Mouse (Mus musculus) urinary bladder, adult 18-20 months (tissue): ENCODE results near the gene Cav1.

Experiments
- DNase-seq, 2 experiments: peaks; one replicate each; pipeline ENCODE4 v3.0.0; 2022; ENCODE audit warnings: low spot score in 2 of 2, mixed read lengths in 2 of 2

Gene Cav1

DNA sequence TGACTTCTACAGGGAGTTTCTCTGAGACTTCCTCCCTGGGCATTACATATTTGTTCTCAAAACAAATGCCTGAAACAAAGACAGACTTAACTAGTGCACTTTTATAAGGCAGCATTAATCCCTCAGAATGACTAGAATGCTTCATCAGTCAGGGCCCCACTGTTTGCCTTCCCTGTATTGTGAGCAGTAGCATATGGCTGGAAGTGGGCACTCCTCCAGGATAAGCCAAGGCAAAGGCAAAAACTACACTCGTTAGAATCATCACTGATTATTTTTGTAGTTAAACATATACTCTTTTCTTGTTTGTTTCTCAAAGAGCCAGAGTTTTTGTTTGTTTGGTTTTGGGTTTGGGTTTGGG, 11.0 kb downstream of the Cav1 start:
- no peak for DNase-seq

DNA sequence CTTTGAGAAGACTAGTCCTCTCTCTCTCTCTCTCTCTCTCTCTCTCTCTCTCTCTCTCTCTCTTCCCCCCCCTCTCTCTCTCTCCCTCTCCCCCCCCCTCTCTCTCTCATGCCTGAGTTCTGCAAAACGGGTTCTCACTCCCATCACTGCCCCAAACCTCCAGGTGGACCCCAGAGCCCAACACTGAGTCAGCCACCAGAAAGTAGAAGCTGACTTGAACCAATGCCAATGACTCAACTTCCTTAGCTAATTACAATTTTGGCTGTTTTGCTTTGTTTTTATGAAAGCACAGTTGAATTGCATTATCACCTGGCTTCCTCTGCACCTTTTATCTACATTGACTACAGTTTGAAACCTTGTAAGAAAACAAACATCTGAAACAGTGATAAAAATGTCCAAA, 11.8 kb downstream of the Cav1 start:
- DNase-seq = no peak

DNA sequence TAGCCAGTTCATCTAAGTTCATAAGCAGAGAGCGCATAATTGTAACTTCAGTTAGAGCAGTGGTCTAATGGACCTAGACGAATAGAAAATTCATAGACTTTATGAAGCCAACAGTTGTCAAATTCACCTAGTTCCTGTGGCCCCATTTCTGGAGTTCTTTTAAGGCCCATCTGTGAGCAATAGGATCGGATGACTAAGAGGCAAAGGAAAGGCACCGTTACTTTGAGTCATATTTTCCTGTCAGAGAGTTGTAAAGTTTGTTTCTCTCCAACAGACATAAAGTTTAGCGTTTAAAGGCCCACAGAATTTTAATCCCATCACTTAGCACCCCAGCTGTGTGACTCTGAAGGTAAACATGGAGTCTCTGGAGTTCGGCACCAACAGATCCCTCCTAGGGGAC, 15.8 kb downstream of the Cav1 start:
- no peak for DNase-seq

DNA sequence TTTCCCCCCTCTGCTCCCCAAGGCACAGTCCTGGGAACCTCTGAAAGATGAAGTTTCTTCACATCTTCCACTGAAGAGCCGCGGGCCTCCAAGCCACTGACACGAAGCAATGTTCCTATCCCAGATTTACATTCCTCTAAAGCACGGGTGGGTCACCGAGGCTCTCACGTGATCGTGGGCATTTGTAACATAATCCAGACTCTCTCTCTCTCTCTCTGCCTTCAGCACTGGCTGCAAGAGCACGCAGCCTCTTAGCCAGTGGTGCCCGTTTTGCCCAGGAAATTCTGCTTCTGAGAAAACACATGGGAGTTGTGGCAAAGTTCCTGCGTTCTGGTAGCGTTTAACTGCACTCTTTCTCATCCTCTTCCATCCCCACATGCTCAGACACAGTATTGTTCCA, 21.1 kb downstream of the Cav1 start:
- DNase-seq = no peak

DNA sequence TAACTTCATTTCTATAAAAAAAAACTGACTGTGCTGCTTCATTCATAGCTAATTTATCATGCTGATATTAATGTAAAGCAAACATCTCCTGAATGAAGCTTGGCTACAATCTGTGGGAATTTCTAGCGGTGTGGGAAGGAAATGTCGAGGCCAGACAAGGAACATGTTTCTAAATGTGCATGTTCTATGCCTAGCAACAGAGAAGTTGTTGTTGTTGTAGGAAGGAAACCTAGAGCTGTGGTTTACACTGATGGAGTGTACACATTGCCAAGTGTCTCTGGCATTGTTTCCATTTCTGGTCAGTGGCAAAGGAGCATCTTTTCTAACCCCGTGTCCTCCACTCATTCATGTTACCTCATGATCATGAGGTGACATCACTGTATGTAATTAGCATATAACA, 23.7 kb downstream of the Cav1 start:
- DNase-seq = no peak

DNA sequence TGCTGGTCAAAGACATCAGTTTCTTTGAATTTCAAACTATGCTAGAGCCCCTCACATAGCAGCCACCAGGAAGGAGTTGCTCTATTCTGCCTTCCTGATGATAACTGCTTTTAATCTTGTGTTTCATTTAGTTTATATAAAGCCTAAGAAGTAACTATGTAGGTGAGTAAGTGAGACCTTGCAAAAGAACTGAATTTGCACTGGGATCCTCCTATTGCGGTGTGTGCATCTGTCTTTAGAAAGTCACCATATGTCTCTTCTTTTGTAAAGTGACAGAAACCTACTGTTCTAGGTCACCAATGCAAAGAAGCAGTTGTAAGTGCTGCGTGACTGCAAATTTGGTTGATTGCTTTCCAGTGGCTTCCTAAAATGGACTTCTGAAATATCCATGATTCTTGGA, 31.6 kb downstream of the Cav1 start:
- DNase-seq = no peak

DNA sequence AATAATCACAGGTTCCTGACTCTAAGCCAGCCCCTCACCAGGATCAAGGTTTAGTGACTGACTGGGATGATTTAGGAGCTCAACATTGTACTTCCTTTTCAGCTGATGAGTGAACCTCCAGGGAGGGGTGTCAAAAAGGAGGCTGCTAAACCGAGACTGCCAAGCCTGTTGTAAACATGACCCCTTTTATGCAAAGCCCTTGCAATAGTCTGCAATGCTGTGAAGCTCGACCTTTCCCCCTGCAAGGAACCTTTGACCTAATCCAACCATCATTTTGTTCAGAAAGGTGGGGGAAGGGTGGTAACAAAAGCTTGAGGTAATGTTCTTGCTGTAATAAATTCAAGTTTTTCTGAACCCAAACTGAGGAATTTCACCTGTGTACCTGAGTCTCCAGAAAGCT, 34.3 kb downstream of the Cav1 start:
- DNase-seq = no peak

DNA sequence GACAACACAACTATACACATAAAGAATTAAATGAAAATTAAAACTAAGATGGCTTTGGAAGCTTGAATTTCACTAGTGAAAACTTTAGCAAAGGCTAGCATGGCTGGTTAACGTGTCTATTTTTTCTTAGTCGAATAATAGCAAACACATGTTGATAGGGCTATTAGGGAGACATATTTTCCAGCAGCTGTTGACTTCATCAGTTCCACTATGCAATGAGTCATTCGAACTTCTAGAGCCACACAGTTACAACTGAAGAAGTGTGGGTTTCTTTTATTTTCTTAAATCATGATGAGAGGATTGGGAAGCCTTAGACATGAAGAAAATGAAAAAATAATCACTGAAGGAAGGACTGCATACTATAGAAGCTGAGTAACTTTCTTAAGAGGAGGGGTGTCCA, 41.9 kb downstream of the Cav1 start:
- DNase-seq = no peak

DNA sequence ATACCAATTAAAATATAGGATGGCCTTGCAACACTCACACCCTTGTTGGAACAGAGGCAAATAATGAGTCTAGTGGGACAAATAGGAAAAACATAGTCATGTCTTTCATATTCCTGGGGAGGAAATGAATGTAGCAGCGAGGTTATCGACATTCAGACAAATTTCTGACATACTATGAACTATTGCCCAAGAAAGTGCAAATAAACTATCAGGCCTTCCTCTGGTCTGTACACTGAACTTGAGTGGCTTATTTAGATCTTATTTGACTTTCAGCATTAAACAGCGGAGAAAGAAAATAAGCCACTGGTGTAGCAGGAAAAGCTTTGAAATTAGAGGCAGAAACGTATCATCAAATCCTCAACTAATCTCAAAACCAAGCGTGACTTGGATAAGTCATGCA, 44.7 kb downstream of the Cav1 start:
- no peak for DNase-seq

DNA sequence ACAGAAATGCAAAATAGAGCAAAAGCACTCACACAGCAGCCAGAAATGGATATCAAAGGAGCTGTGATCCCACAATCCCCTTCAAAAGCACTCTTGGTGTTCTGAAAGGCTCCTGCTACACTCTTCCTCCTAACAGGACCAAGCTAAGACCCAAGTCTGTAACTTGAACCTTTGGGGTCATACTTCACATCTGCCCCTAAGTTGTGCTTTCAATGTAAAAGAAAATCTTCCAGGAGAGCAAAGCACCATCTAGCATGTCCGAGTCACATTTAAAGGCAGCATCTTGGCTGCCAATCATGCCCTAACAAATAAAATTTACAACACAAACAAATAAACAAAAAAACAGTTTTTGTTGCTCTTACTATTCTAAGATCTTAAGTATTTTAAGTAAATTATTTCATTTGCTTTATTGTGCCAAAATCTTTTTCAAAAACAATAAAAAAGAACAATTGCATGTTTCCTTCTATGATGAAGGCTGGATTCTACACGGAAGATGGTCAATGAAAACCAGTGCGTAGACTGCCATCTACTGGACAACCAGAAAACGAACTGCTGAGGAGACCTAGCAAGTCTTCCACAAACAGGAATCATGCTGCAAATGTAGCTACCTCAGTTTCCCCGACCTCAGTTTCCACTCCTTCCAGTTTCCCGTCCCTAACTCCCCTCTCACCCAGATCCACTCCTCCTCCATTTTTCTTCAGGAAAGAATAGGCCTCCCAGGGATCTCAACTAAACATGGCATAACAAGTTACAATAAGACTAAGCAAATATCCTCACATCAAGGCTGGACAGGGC, 53.0 kb downstream of the Cav1 start:
- peak; percentile 8 to 15 for DNase-seq

DNA sequence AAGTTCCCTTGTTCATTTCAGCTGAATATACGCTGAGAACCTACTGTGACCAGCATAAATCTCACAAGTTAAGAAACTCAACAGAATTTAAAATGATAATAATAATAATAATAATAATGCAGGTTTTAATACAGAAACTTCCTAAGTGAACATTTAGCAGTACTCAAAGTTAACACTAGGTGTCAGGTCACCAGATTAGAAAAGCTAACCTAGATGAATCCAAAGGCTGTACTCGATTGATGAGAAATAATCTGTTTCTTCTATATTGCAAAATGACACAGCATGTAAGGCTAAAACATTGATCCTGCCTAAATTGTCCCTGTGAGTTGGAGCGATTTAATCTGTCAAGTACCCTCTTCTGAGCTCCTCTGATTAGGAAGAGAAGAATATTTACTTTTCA, 56.6 kb downstream of the Cav1 start:
- no peak for DNase-seq

DNA sequence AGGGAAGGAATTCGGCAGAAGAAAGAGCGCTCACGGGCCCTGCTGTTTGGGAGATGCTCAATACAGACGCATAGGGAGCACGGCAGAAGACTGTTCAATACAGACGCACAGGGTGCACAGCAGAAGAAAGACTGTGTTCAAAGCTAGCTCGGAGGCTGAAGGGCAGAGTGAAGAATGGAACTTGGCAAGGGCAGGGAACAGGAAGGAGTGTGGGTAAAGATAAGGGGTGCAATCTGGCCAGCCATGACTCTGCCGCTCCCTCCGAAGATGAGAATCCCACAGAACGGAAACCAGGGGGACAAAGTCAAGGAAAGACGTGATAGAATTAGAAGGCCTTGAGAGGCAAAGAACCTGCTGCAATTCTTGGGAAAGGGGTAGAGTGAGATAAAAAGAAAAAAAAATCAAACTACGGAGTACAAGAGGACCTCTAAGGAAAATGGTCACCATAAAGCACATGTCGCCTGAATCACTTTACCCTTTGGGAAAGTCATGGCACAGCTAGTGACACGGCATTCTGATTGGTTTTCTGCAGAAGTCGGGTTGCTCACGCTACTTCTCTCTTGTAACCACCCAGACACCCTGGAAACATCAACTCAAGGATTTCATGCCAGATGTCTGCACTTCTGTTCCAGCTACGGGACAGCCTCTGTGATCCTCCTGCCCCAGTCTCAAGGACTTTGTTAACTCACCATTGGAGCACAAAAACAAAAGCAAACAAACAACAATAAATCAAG, 57.5 kb downstream of the Cav1 start:
- no peak for DNase-seq

DNA sequence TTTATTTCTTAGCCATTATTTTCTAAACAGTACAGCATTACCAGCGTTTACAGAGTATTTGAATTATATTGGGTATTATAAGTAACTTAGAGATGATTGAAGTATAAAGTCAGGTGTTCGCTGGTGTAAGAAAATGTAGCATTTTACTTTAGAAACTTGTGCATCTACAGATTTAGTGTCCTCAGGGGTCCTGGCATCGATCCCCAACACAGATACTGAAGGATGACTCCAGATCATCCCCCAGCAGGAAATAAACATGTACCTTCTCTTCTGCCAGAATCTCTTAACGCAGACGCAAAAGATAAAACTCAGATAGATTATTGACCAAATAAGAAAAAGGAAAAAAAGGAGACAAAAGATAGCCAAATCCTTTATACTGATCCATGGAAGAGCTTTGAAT, 68.2 kb downstream of the Cav1 start:
- DNase-seq = no peak

DNA sequence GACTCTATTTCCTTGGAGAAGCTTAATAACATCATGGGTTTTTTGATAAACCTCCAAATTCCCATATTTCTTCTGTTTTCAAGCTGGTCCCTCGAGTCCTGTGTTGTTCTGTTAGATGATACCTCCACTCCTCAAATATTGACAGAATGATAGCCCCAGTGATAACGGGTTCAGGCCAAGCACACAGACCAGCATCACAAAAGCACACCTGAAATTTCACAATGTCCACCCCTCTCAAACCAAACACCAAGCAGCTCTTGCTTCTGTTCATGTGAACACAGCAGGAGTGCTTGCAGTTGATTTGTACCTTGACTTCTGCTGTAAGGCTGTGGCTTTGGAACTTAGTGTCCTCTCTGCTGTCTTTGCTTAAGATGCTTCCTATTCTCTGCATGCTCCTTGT, 71.2 kb downstream of the Cav1 start:
- no peak for DNase-seq

DNA sequence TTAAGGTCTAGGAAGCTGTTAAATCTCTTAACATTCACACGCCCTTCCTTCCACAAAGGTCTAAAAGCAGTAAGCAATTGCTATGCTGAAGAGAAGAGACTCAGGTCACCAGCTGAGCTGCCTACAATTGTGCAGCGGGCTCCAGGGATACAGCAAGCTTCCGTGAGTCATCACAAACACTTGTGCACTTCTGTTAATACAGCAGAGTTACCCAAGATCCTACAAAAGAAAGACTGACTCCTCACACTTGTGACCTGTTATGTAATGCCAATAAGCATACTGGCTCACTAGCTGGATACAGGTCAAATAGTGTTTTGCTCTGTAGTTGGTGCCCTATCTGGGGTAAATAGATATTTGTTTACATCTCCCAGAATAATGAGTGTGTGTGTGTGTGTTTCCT, 74.0 kb downstream of the Cav1 start:
- DNase-seq = no peak

DNA sequence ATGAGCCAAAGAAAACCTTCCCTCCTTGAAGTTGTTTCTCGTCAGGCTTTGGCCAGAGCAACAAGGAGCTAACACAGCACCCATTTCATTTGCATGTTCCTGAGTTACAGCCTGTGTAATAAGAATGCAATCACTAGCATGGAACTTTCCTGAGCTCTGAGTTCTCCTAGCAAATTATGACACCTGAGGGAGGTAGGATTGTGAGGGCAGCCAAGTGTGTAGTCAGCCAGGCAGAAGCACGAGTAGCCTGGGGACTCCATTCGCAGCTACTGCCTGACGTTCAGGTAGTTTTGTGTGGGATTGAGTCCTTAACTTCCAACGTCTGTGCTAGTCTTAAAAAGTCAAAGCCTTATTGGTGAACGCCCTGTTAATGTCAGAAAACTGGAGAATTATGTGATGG, 75.6 kb downstream of the Cav1 start:
- no peak for DNase-seq

DNA sequence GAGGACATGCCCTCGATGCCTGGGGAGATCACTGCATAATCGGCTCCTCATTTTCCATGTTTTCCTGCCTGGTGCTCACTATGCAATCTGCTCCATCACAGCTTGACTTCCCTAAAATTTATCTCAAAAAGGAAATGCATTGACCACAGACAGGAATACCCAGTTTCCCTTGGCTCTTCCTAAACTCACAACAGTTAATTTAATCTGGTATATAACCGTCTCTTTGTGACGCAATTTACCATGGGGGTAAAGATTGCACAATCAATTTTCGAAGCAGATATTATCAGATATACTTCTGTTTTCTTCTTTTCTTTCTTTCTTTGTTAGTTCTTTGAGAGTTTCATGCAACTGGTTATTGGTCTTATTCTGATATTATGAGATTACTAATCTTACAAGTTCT, 79.4 kb downstream of the Cav1 start:
- no peak for DNase-seq

DNA sequence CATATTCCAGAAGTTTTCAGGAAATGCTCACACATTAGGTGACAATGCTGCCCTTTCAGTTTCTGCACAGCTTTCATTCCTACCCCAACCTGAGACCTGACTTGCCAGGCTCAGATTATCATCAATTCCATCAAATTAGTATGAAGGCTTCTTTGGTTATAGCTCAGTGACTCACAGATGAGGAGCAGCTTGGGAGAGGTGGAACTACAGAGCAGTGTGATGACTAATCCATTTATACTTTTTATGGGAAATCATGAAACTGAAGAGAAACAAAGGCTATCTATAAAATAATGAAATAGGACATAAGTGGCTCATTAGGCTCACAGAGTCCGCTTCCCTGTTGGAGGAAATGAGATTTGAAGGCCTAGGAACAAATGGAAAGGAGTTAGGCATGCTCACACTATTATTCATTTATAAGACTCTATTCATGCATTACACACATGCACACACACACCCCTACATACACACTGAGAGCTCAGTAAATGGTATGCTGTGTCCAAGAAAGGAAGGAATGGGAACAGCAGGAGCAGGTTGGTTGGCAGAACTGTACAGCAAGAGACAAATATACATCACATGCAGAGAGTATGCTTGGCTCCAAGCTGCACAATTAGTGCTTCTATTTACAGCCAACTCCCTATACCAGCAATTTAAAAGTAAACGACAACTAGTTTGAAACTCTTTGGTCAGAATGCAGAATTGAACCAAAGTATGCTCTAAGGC, 82.0 kb downstream of the Cav1 start:
- no peak for DNase-seq
